Mouse (Mus musculus) mesoderm, embryonic 11.5 days (tissue): ENCODE results near the gene Stx4a.
A peak's percentile ranks its signal among the peaks of the same experiment; 100 is the strongest.
"Not testable (repeated sequence)": the region's sequence is repeated elsewhere in the genome, so short reads cannot be mapped to it uniquely, and the experiment has no call there.

Experiments
- DNase-seq: peaks from one replicate; pipeline ENCODE4 v3.0.0-alpha.2; 2012; ENCODE audit warnings: low read depth, low spot score

Stx4a gene

DNA sequence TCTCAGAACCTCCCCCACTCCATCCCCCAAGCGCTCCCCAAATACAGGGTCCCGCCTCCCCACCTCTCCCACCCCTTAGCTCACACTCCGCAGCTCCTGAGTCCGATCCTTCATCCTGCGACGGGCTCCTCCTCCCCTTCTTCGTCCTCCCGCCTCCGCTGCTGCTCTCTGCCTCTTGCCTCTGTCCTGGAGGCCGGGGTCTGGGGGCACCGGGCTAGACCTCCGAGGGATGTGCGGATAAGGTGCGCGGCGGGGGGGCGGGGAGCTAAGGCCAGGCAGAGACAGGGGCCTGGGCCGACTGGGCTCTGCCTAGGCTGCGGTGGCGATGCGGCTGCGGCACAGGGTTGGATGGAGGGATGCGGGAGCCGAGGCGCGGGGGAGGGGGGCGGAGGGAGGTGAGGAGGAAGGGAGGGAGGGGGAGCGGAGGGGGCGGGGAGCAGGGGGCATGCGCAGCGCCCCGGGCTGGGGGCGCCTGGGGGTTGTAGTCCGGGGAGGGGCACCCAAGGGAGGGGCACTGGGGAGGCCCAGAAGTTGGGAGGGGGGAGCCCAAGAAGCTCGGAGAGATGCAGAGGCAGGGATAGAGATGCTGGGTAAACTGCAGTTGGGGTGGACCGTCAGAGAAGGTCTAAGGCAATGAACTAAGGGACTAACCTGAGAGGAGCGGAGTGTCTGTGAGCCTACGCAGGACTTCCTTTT, at the start of gene Stx4a, which contains the start of gene Stx1b:
Stx4a (plus strand) TSS at position 119 of the 696 bp plus-strand sequence.
Stx1b (minus strand) TSS at position 374 of the 696 bp plus-strand sequence.
- DNase-seq, result peak; percentile 60

GRCm38 (mm10) chr7:127775837-127776236, 48.3 kb upstream of the Stx4a start:
- not testable (repeated sequence) for DNase-seq

DNA sequence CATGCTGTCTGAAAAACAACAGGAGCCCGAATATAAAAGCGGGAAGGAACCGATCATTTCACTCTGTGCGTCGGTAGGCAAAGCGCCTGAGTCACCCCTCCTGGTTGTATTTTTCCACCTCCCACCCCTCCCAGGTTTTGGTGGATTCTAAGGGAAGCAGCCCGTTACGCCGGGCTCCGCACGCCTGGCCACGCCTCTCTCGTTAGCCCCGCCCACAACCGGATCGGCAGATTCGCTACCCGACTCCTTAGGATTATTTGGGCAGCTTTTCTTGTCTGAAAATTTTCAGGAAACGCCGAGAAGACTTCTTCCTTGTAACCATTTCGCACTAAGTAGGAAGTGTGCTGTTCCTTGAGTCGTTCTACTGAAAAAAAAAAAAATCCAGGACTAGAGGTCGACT, 47.7 kb upstream of the Stx4a start, which contains the start of gene Setd1a:
Setd1a (plus strand) TSS at position 245 of the 400 bp plus-strand sequence.
- peak; percentile 88 for DNase-seq

DNA sequence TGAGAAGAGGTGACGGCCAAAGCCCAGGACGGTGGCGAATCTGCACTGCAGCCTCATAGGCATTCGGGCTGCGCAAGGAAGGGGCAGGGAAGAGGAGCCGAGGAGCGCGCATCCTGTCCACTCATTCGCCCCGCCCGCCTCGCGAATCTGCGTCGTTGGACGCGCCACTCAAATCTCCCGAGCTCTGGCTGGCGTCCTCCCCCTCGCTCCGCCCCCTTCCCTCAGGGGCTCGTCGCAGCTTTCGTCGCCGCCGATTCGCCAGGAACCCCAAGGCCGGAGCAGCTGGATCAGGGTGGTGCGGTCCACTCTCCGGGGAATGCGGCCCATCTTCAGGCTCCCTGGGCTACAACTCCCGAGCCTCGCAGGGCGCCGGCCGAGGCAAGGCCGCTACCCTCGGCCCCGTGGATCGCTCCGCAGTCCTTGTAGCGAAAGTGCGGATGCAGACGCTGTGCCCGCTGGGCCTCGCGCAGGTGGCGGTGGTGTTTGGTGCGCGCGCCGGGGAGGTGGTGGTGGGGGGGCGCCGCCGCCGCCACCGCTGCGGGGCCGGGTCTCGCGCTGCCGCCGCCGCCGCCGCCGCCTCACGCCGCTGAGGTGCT, 47.1 kb upstream of the Stx4a start:
- DNase-seq, result peak; percentile 97

- peak; percentile 67 for DNase-seq
Measured at GRCm38 (mm10) chr7:127777474-127778266, 46.4 kb upstream of the Stx4a start.

DNA sequence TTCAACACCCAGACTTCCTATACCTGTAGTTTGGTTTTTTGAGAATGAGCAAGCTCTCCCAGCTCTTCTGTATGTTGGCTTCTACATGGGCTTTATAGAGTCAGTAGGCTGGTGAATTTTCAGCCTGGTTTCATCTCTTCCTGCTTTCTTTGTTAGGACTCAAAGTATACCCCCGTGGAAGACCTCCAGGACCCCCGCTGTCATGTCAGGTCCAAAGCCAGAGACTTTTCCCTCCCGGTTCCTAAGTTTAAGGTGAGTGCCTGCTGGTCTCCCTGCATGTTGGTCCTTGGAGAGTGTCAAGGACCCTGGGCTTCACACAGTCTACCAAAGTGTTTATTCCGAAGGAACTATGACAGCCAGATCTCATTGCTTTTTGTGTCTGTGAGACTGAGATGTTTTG, 45.7 kb upstream of the Stx4a start:
- no peak for DNase-seq

DNA sequence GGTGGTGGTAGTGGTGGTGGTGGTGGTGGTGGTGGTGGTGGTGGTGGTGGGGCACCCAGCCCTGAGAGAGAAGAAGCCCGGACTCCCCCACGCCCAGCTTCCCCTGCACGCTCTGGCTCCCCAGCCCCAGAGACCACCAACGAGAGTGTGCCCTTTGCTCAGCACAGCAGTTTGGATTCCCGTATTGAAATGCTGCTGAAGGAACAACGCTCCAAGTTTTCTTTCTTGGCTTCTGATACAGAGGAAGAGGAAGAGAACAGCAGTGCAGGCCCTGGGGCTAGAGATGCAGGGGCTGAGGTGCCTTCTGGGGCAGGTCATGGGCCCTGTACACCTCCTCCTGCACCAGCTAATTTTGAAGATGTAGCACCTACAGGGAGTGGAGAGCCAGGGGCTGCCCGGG, 38.8 kb upstream of the Stx4a start, which contains the start of gene Gm49388:
Gm49388 (plus strand) TSS at position 301 of the 400 bp plus-strand sequence.
- DNase-seq, result no peak

DNA sequence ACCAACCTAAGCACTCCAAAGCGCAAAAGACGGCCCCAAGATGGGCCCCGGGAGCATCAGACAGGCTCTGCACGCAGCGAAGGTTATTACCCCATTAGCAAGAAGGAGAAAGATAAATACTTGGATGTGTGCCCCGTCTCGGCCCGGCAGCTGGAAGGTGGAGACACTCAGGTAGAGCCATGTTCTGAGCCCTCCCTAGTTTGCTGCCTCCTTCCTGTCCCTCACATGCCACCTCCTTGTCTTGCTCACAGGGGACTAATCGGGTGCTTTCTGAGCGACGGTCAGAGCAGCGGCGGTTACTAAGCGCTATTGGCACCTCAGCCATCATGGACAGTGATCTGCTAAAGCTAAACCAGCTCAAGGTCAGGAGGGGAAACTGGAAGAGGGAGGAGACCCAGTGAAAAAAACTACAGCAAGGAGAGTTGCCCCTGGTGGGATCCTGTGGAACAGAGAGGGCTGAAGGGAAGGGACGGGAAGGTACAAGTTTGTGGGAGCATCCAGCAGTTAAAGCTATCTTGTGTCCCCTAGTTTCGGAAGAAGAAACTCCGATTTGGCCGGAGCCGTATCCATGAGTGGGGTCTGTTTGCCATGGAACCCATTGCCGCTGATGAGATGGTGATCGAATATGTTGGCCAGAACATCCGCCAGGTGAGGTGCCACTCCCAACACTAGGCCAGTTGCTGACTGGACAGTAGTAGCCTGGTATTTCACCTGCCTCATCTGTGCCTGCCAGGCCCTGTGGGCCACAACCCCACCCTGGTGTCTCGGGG, 26.8 kb upstream of the Stx4a start:
- DNase-seq, result no peak

GRCm38 (mm10) chr7:127798591-127798990, 25.5 kb upstream of the Stx4a start:
- no peak for DNase-seq

GRCm38 (mm10) chr7:127799211-127799610, 24.9 kb upstream of the Stx4a start:
- no peak for DNase-seq

DNA sequence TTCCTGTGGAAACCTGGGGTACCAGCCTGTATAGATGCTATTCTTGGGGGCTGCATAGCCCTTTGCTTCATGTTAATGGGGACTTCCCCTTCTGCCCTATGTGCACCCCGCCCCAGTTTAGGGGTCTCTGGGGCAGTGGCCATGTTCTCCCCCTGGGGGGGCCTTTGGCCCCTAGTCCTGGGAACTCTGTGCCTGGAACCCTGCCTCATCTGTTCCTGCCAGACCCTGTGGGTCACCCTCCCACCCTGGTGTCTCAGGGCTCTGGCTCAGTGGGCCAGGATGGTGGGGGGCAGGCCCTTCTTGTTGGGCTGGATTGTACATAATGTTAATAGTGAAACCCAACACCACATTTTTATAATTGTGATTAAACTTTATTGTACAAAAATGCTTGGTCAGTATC, 24.4 kb upstream of the Stx4a start:
- DNase-seq, result no peak

- peak; percentile 92 for DNase-seq
Measured at GRCm38 (mm10) chr7:127800435-127801009, 23.6 kb upstream of the Stx4a start, which contains the start of gene Hsd3b7. TSS of gene Hsd3b7 (plus strand) at chr7:127800604.

DNA sequence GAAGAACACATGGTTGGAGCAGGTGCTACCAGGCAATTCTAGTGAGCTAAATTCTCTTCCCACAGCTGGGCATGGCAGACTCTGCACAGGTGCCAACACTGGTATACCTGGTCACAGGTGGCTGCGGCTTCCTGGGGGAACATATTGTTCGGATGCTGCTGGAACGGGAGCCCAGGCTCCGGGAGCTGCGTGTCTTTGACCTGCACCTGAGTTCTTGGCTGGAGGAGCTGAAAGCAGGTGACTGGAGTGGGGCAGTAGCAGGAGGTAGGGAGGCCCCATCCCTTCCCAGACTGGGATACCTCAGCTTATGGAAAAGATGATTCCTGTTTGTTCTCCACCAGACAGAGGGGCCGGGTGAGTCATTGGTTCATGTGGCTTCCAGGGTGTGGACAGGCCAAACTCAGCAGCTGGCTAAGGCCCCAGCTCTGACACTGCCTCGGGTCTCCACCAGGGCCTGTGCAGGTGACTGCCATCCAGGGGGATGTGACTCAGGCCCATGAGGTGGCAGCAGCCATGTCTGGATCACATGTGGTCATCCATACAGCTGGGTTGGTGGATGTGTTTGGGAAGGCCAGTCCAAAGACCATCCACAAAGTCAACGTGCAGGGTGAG, 23.0 kb upstream of the Stx4a start:
- no peak for DNase-seq

DNA sequence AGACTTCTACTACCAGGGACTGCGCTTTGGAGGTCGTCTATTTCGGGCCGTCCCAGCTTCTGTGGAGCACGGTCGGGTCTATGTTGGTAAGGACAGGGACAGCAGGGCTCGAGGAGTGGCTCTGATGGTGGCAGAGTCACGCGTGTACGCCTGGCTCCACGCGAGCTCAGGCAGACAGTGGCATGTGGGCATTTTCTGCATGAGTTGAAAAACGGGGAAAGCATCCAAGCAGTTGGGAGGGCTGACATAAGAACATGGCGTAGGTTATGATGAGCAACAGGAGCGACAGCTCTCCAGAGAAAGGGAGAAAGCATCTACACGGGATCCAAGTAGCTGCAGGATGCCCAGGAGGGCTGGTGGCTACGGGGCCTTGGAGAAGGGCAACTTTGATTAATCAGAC, 21.8 kb upstream of the Stx4a start:
- no peak for DNase-seq

DNA sequence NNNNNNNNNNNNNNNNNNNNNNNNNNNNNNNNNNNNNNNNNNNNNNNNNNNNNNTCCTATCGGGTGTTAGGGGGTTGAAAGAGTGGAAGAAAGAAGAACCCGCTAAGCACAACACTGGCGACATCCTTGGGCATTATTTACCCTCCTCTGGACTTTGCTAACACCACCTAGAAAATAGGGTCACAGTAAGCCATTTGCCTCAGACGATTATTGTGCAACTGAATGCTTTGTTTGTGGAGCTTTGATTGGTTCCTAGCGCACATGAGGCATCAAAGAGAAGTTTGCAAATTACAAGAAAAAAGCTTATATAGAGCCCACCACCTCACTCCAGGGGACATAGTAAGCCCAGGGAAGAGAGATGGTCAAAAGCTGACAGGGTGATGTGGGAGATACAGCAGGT, 15.3 kb upstream of the Stx4a start:
- no peak for DNase-seq

GRCm38 (mm10) chr7:127809846-127810245, 14.2 kb upstream of the Stx4a start:
- DNase-seq, result no peak

GRCm38 (mm10) chr7:127810650-127811049, 13.4 kb upstream of the Stx4a start:
- no peak for DNase-seq

DNA sequence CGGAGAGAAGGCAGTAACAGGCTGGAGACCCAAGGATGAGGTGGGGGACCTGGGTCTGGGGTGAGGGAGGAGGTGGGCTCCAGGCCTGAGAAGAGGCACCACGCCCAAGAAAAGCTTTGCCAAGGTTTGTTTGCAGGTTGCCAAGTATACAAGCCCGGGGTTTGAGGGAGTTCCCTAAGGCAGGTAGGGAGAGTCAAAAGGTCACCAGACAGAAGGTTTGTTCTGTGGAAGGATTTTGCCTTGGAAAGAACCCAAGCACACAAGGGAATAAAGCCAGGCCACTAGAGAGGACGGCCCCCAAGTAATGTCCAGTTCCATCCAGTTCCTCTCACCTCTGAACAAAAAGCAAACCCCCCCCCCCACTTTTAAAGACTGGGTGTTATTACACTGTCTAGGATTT, 12.9 kb upstream of the Stx4a start:
- no peak for DNase-seq

GRCm38 (mm10) chr7:127812292-127812691, 11.8 kb upstream of the Stx4a start:
- DNase-seq, result no peak

DNA sequence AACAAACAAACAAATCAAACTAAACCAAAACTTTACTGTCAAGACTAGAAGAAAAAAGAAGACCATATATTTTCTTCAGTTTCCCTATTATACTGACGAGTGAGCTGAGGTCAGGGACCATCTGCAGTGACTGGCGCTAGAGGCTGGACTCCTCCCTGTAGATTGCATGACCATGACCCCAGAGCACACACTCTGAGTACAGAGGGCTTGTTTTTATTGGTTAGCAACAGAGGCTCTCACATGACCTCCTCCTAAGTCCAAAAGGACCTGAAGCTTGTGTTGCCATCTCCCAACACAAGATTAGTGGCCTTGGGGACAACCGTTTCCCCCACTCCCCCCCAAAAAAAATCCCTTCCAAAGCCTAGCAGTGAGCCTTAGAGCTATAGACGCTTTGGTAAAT, 10.3 kb upstream of the Stx4a start:
- DNase-seq, result no peak
